Mouse (Mus musculus) megakaryocyte, embryonic 14.5 days (primary cell): Measurements from ENCODE around the gene Pnlip. TPM values are rescaled to one million over a fixed set of nuclear protein-coding genes. Genes with fewer than 3 reads are reported as not detected.

Source experiments
- H3K27me3 ChIP-seq: replicated peaks from 2 replicates; pipeline ENCODE3; 2012; ENCODE audit warnings: inconsistent platforms
- H3K36me3 ChIP-seq: replicated peaks from 2 replicates; pipeline ENCODE3; 2012; ENCODE audit warnings: low read length, inconsistent platforms, mixed read lengths
- H3K4me1 ChIP-seq: 2 replicates; pipeline ENCODE4 v1.6.1; 2012; ENCODE audit warnings: inconsistent platforms
- H3K4me3 ChIP-seq: replicated peaks from 2 replicates; pipeline ENCODE3; 2012; ENCODE audit warnings: moderate library complexity, mild to moderate bottlenecking, inconsistent platforms
- H3K9me3 ChIP-seq: 2 replicates; pipeline ENCODE4 v1.6.1; 2012; ENCODE audit warnings: inconsistent platforms
- FLI1 ChIP-seq: IDR thresholded peaks from 2 replicates; pipeline ENCODE4 v1.6.1; 2012; ENCODE audit warnings: low read length, inconsistent platforms, mixed read lengths
- GATA1 ChIP-seq: IDR thresholded peaks from 3 replicates; pipeline ENCODE4 v1.6.1; 2012; ENCODE audit warnings: mixed read lengths, low read length, inconsistent platforms, borderline replicate concordance
- polyA plus RNA-seq: library from polyadenylated mRNA; stranded (reverse); fragments of >175 nt; gene quantifications from 2 replicates; pipeline ENCODE4 v1.2.3, GENCODE M21; 2012; ENCODE audit warnings: low replicate concordance; ENCODE audit not compliant: insufficient read depth

Gene Pnlip
- polyA plus RNA-seq, 1 experiment = not detected

DNA sequence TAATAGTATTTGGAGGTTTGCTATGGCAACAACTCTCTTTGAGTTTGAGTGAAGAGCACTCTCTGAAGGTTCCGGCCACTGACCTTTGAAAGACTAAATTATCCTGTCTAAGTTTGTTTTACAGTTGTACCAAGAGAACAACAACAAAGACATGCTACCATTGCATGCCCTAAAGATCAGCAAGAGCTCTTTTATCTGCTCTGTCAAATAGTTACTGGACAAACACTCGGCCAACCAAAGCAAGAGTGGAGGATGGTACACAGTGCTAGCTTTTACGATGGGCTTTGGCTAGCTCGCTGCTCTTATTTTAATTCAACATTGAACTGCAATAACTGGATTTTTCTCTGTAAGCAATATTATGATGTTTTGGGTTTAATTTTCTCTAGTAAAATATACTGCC is 65.6 kb downstream of the Pnlip start:
- H3K4me1 ChIP-seq = no peaks in the 10 kb centered on the region
- H3K27me3 ChIP-seq = no peaks in the 10 kb centered on the region
- H3K9me3 ChIP-seq = no peaks in the 10 kb centered on the region
- no peak overlapping the region for H3K4me3 ChIP-seq
- H3K36me3 ChIP-seq = no peaks in the 10 kb centered on the region
- TF ChIP-seq GATA1 (no peak), FLI1 (no peak)

- no peaks in the 10 kb centered on the region for H3K9me3 ChIP-seq
- no peaks in the 10 kb centered on the region for H3K27me3 ChIP-seq
- TF ChIP-seq GATA1 (no peak), FLI1 (no peak)
- no peaks in the 10 kb centered on the region for H3K4me1 ChIP-seq
- no peaks in the 10 kb centered on the region for H3K36me3 ChIP-seq
- no peak overlapping the region for H3K4me3 ChIP-seq
These were observed 68.1 kb downstream of the Pnlip start for GRCm38 (mm10) chr19:58720439-58720838.

DNA sequence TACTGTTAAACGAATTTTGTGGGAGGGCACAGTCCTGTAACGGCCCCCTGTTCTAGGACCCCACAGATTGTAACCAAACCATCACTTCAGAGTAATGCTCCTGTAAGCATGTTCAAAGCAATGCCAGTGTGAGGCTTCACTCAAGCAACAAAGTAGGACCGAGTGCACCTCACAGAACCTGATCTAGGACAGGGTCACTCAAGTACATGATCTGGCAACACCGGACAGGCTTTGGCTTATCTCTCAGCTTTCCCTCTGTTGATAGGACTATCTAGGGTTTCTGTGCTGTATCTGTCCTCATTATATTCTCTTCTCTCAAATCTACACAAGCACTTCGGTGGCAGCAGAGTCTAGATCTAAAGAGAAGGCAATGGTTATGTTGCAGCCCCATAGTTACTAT is 74.3 kb downstream of the Pnlip start:
- H3K4me1 ChIP-seq = no peaks in the 10 kb centered on the region
- H3K36me3 ChIP-seq = no peaks in the 10 kb centered on the region
- no peaks in the 10 kb centered on the region for H3K9me3 ChIP-seq
- H3K4me3 ChIP-seq = no peak overlapping the region
- H3K27me3 ChIP-seq = no peaks in the 10 kb centered on the region
- no peak for TF ChIP-seq FLI1
- TF ChIP-seq GATA1 = no peak

DNA sequence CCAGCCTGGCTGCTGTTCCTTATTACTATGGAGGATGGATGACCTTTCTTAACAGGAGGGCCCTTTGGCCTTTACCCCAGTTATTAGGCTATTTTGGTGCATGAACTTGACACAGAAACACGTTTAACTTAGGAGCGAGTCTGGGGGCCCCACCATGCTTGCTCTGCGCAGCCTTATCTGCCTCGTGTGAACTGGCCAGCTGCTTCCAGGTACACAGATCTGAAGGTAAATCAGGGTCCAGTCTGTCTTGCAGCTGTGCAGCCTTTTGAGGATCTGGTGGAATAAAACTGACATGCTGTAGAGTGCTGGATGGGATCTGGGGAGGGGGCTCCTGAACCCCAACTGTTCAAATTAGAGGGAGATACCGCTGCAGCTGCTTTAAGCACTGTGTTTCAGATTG is 75.5 kb downstream of the Pnlip start:
- TF ChIP-seq GATA1 (no peak), FLI1 (no peak)

DNA sequence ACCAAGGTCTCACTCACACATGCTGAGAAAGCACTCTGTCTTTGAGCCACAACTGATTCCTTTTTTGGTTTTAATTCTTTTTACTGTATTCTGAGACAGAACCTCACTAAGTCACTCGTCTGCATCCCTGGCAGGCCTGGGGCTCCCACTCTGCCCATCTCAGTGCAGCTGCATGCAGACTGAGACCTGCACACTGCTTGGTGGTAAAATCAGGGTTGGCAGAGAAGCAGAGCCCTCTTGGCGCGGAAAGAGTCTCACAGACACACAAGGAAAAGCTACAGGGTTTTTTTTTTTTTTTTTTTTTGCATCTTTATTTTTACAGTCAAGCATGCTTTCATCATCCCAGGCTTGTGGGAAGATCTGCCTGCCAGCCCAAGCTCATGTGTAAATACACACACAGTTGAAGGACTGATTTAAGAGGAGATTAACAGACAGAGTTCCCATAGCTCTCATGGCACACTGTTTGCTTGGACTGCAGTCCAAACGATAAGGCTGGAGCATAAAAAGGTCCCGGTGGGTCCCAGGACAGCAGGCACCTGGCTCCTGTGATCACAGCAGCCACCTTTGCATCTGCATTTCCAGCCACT is 76.2 kb downstream of the Pnlip start, which contains the start of gene Pnliprp1:
TSS of gene Pnliprp1 (plus strand) at position 443 of the 587 bp plus-strand sequence.
- no peak for TF ChIP-seq FLI1
- TF ChIP-seq GATA1 = no peak
- no peak within 1 kb of the TSS for H3K4me3 ChIP-seq
- H3K4me1 ChIP-seq = no peaks in the 10 kb centered on the region
- H3K27me3 ChIP-seq = no peaks in the 10 kb centered on the region
- H3K9me3 ChIP-seq = no peaks in the 10 kb centered on the region
- H3K36me3 ChIP-seq = no peaks in the 10 kb centered on the region

More for the DNA sequence above, 75.5 kb downstream of the Pnlip start:
- Histone ChIP-seq H3K27me3 (no peaks in the 10 kb centered on the region), H3K4me1 (no peaks in the 10 kb centered on the region), H3K4me3 (no peak overlapping the region), H3K9me3 (no peaks in the 10 kb centered on the region), H3K36me3 (no peaks in the 10 kb centered on the region)

Other genes with a start within 250 kb of the Pnlip start
- not detected in 2 replicates for gene Gfra1, start 196.6 kb upstream of the Pnlip start, polyA plus RNA-seq
- gene Ccdc172, start 140.5 kb upstream of the Pnlip start, polyA plus RNA-seq = not detected in 2 replicates
- gene Pnliprp1, start 76.4 kb downstream of the Pnlip start, polyA plus RNA-seq = not detected in 2 replicates
- not detected in 2 replicates for gene Pnliprp2, start 107.2 kb downstream of the Pnlip start, polyA plus RNA-seq
- gene 1700019N19Rik, start 142.0 kb downstream of the Pnlip start, polyA plus RNA-seq = not detected in 2 replicates